ENCODE assay signal across 8 mouse cellular contexts in genomic region chr19:40894071-40894506, GRCm38 (mm10). TPM values are rescaled to one million over a fixed set of nuclear protein-coding genes. Genes with fewer than 3 reads are reported as not detected.
DNase-seq lines count a peak whose midpoint lies in the region; ATAC-seq and TF ChIP-seq lines count a peak whose summit lies in the region.

No protein-coding gene starts in this region.

- no peak for TF ChIP-seq POLR2A in cerebellum, adult 2 months (IDR thresholded peaks at IDR 0.05; ENCODE audit: borderline replicate concordance, insufficient read depth, low read length)
- TF ChIP-seq POLR2A in testis, adult 2 months (IDR thresholded peaks at IDR 0.05; ENCODE audit: control insufficient read depth, low read depth, low read length): peak; percentile 77; the same call in 1 of the 2 replicates

- no peaks in the 10 kb centered on the region for H3K9me3 ChIP-seq in neural tube, embryonic 11.5 days (ENCODE audit: control insufficient read depth, low read length)
- H3K9me3 ChIP-seq in liver, embryonic 11.5 days (ENCODE audit: control insufficient read depth, low read length): peaks cover 6% of the 10 kb centered on the region; the same call in 1 of the 2 replicates

- no peak for TF ChIP-seq CTCF in cerebellum, adult 2 months (IDR thresholded peaks at IDR 0.05; ENCODE audit: borderline replicate concordance, insufficient read depth, low read depth, low read length)
- peak; percentile 8; the same call in 1 of the 2 replicates for TF ChIP-seq CTCF in testis, adult 2 months (IDR thresholded peaks at IDR 0.05; ENCODE audit: control insufficient read depth, insufficient read depth, insufficient replicate concordance, low read depth, low read length)

- H3K9ac ChIP-seq in neural tube, embryonic 11.5 days (ENCODE audit: low read length): peak overlapping the region; percentile 91
- H3K9ac ChIP-seq in liver, embryonic 11.5 days (ENCODE audit: low read depth, low read length): peak overlapping the region; percentile 88

- H3K27ac ChIP-seq in cerebellum, adult 2 months (ENCODE audit: insufficient read depth, low read length): peak overlapping the region; percentile 91
- peak overlapping the region; percentile 87 for H3K27ac ChIP-seq in neural tube, embryonic 11.5 days (ENCODE audit: low read depth, low read length)
- peak overlapping the region; percentile 92 for H3K27ac ChIP-seq in liver, embryonic 11.5 days (ENCODE audit: low read depth, low read length)
- H3K27ac ChIP-seq in testis, adult 2 months (ENCODE audit: control insufficient read depth, insufficient read depth, low read depth, low read length): peak overlapping the region; percentile 93

- ATAC-seq in neural tube, embryonic 11.5 days (ENCODE audit: insufficient read depth, low FRiP score, low TSS enrichment): peak; percentile 57; the same call in 1 of the 2 replicates
- peak; percentile 37 for ATAC-seq in liver, embryonic 11.5 days (replicated peaks; ENCODE audit: low FRiP score)

- no peaks in the 10 kb centered on the region for H3K27me3 ChIP-seq in cerebellum, adult 2 months (ENCODE audit: control insufficient read depth, insufficient read depth, low read length)
- H3K27me3 ChIP-seq in neural tube, embryonic 11.5 days (ENCODE audit: control insufficient read depth, insufficient read depth, low read length): no peaks in the 10 kb centered on the region
- 0 out of 2 replicates have a peak, but pooled peaks cover 4% of the 10 kb centered on the region for H3K27me3 ChIP-seq in liver, embryonic 11.5 days (replicated peaks; ENCODE audit: control insufficient read depth, insufficient read depth, low read length)
- no peaks in the 10 kb centered on the region for H3K27me3 ChIP-seq in testis, adult 2 months (ENCODE audit: control insufficient read depth, insufficient read depth, low read length)

- no peaks in the 10 kb centered on the region for H3K4me1 ChIP-seq in cerebellum, adult 2 months (ENCODE audit: control insufficient read depth, insufficient read depth, low read length)
- H3K4me1 ChIP-seq in neural tube, embryonic 11.5 days (ENCODE audit: control insufficient read depth, insufficient read depth, low read length): no peaks in the 10 kb centered on the region
- no peaks in the 10 kb centered on the region for H3K4me1 ChIP-seq in liver, embryonic 11.5 days (replicated peaks; ENCODE audit: control insufficient read depth, insufficient read depth, low read length)
- H3K4me1 ChIP-seq in testis, adult 2 months (ENCODE audit: control insufficient read depth, insufficient read depth, low read length): peaks cover 2% of the 10 kb centered on the region

- peak overlapping the region; percentile 97 for H3K4me3 ChIP-seq in cerebellum, adult 2 months (replicated peaks; ENCODE audit: insufficient read depth, low read depth, low read length)
- H3K4me3 ChIP-seq in neural tube, embryonic 11.5 days (ENCODE audit: low read depth, low read length): peak overlapping the region; percentile 76
- peak overlapping the region; percentile 84 for H3K4me3 ChIP-seq in liver, embryonic 11.5 days (ENCODE audit: low read depth, low read length)
- H3K4me3 ChIP-seq in testis, adult 2 months (ENCODE audit: control insufficient read depth, low read depth, low read length): peak overlapping the region; percentile 93

- peak overlapping the region; percentile 69 for H3K4me2 ChIP-seq in neural tube, embryonic 11.5 days (ENCODE audit: low read depth)
- peak overlapping the region; percentile 76 for H3K4me2 ChIP-seq in liver, embryonic 11.5 days

- no peak for DNase-seq in cerebellum, adult 2 months
- DNase-seq in cerebellum, adult 9-10 months: no peak
- no peak for DNase-seq in neural tube, embryonic 11.5 days (ENCODE audit: low spot score)
- no peak for DNase-seq in neural tube, embryonic 10.5 days (ENCODE audit: extremely low spot score, low spot score)
- no peak for DNase-seq in liver, embryonic 11.5 days (ENCODE audit: low spot score)
- DNase-seq in urinary bladder, adult 18-20 months (ENCODE audit: low spot score in 2 of 2): no peak
- no peak for DNase-seq in urinary bladder, postnatal 36 days (ENCODE audit: low spot score in 2 of 2)

- no peaks in the 10 kb centered on the region for H3K36me3 ChIP-seq in neural tube, embryonic 11.5 days (ENCODE audit: control insufficient read depth, insufficient read depth, low read length)
- H3K36me3 ChIP-seq in liver, embryonic 11.5 days (ENCODE audit: control insufficient read depth, insufficient read depth, low read length): no peaks in the 10 kb centered on the region
- H3K36me3 ChIP-seq in testis, adult 2 months (ENCODE audit: control insufficient read depth, insufficient read depth, low read length): no peaks in the 10 kb centered on the region

- 38% methylated on average over 21 of the region's 21 CpGs for WGBS in cerebellum, adult 2 months
- 51% methylated on average over 17 of the region's 21 CpGs for WGBS in neural tube, embryonic 11.5 days
- WGBS in liver, embryonic 11.5 days: 43% methylated on average over 21 of the region's 21 CpGs

RNA-seq across cellular contexts. Expression of gene Zfp518a, which starts 0.4 kb away (rescaled TPM):
- polyA plus RNA-seq in cerebellum, adult 2 months (2012; rRNA removed): 4.7 and 5.2 TPM in 2 replicates
- 18.6 and 19.0 TPM in 2 replicates for polyA plus RNA-seq in neural tube, embryonic 11.5 days (2014; fragmentation: Nextera tagmentation; extraction: Ambion mirVana)
- 13.7 and 14.8 TPM in 2 replicates for polyA plus RNA-seq in liver, embryonic 11.5 days (2014; fragmentation: Nextera tagmentation; extraction: Ambion mirVana)
- 2.2 and 3.6 TPM in 2 replicates for polyA plus RNA-seq in testis, adult 2 months (2012; rRNA removed)
